Mouse (Mus musculus) spleen, adult 2 months (tissue): ENCODE results near the gene Mybpc1.

Experiments
- CTCF ChIP-seq: fragments of 200-500 bp; IDR thresholded peaks from 2 replicates; pipeline ENCODE4 v1.5.1; 2011; ENCODE audit warnings: mild to moderate bottlenecking, inconsistent platforms; ENCODE audit not compliant: insufficient read depth, insufficient read length, insufficient replicate concordance; ENCODE audit errors: extremely low read depth
- POLR2A ChIP-seq: fragments of 200-500 bp; IDR thresholded peaks from 2 replicates; pipeline ENCODE4 v1.6.1; 2011; ENCODE audit warnings: low read depth, low read length, inconsistent platforms

- TF ChIP-seq CTCF (no peak), POLR2A (no peak)
Measured at GRCm38 (mm10) chr10:88604943-88605342, at the start of gene Mybpc1.
